Comparison of ENCODE assay signal across 24 mouse cellular contexts in genomic region chr3:40254376-40254775, GRCm38 (mm10).
A peak's percentile ranks its signal among the peaks of the same experiment; 100 is the strongest.
DNase-seq lines count a peak whose midpoint lies in the region; ATAC-seq lines count a peak whose summit lies in the region.
"Had no signal": no experiment of that assay in that cellular context is flagged by ENCODE, and none has a peak within 500 bp of the region (broad histone marks: within the 10 kb centered on the region; RNA-seq: fewer than 3 reads in every experiment).

No protein-coding gene starts in this region.

- no peaks in the 10 kb centered on the region for H3K9me3 ChIP-seq in hindbrain, embryonic 11.5 days (ENCODE audit: control insufficient read depth, low read length)
- H3K9me3 ChIP-seq in hindbrain, embryonic 14.5 days (ENCODE audit: control insufficient read depth, low read length) = no peaks in the 10 kb centered on the region
- H3K9me3 ChIP-seq in embryonic facial prominence, embryonic 13.5 days = no peaks in the 10 kb centered on the region
- H3K9me3 ChIP-seq: forebrain, embryonic 13.5 days; heart, embryonic 13.5 days; hindbrain, embryonic 15.5 days; liver, embryonic 12.5 days had no signal

- H3K4me1 ChIP-seq in hindbrain, embryonic 11.5 days (replicated peaks; ENCODE audit: control insufficient read depth, insufficient read depth, low read length) = no peaks in the 10 kb centered on the region
- H3K4me1 ChIP-seq in hindbrain, embryonic 14.5 days (replicated peaks; ENCODE audit: control insufficient read depth, insufficient read depth, low read length) = no peaks in the 10 kb centered on the region
- H3K4me1 ChIP-seq in embryonic facial prominence, embryonic 13.5 days = peaks cover 17% of the 10 kb centered on the region
- H3K4me1 ChIP-seq: forebrain, embryonic 13.5 days; hindbrain, embryonic 15.5 days; liver, embryonic 12.5 days had no signal

- no peak overlapping the region for H3K4me2 ChIP-seq in hindbrain, embryonic 11.5 days (replicated peaks; ENCODE audit: low read depth, low read length)
- H3K4me2 ChIP-seq in hindbrain, embryonic 14.5 days (replicated peaks) = no peak overlapping the region
- H3K4me2 ChIP-seq in embryonic facial prominence, embryonic 13.5 days = no peak overlapping the region
- H3K4me2 ChIP-seq: forebrain, embryonic 13.5 days; heart, embryonic 13.5 days; hindbrain, embryonic 15.5 days; liver, embryonic 12.5 days had no signal

- ATAC-seq in hindbrain, embryonic 11.5 days (ENCODE audit: low FRiP score) = no peak
- ATAC-seq in hindbrain, embryonic 14.5 days (ENCODE audit: low FRiP score) = no peak
- no peak for ATAC-seq in embryonic facial prominence, embryonic 13.5 days (ENCODE audit: insufficient number of reproducible peaks, insufficient read depth, low FRiP score, low TSS enrichment, low read depth)
- no peak for ATAC-seq in erythroblast, adult 5-6 weeks (replicated peaks; ENCODE audit: low FRiP score, poor library complexity, severe bottlenecking)
- ATAC-seq: forebrain, embryonic 13.5 days; liver, embryonic 12.5 days; Patski had no signal

- H3K27ac ChIP-seq in hindbrain, embryonic 11.5 days (ENCODE audit: low read depth, low read length) = no peak overlapping the region
- no peak overlapping the region for H3K27ac ChIP-seq in hindbrain, embryonic 14.5 days
- H3K27ac ChIP-seq in embryonic facial prominence, embryonic 13.5 days = peak overlapping the region; percentile 74
- H3K27ac ChIP-seq: forebrain, embryonic 13.5 days; heart, adult 2 months; heart, embryonic 13.5 days; hindbrain, embryonic 15.5 days; kidney, postnatal 0 days; liver, embryonic 12.5 days; stomach, postnatal 0 days had no signal

- peak; percentile 8 for DNase-seq in hindbrain, embryonic 11.5 days (ENCODE audit: low spot score)
- no peak for DNase-seq in hindbrain, embryonic 14.5 days (ENCODE audit: low spot score)
- peak; percentile 2 for DNase-seq in brain, adult 2 months (ENCODE audit: low read depth, low spot score)
- peak; percentile 19 for DNase-seq in embryo, embryonic 10.5 days (ENCODE audit: low spot score)
- no peak for DNase-seq in Muller cell, postnatal 12 days (ENCODE audit: inconsistent ontology term)
- DNase-seq in frontal cortex, adult 2 months (ENCODE audit: extremely low spot score in 1 of 2, low spot score in 1 of 2) = no peak
- DNase-seq: cerebellum, adult 18-20 months; cerebellum, postnatal 36 days; gastrocnemius, postnatal 14 days; heart, adult 2 months; heart, postnatal 14 days; kidney, adult 2 months; left cerebral cortex, postnatal 4 days; lung, adult 18-20 months; thymus, adult 2 months had no signal

- 62% methylated on average over 5 of the region's 5 CpGs for WGBS in hindbrain, embryonic 11.5 days
- 69% methylated on average over 5 of the region's 5 CpGs for WGBS in hindbrain, embryonic 14.5 days
- 18% methylated on average over 5 of the region's 5 CpGs for WGBS in embryonic facial prominence, embryonic 13.5 days

- no peak overlapping the region for H3K9ac ChIP-seq in hindbrain, embryonic 11.5 days (ENCODE audit: low read depth, low read length)
- no peak overlapping the region for H3K9ac ChIP-seq in hindbrain, embryonic 14.5 days
- no peak overlapping the region for H3K9ac ChIP-seq in embryonic facial prominence, embryonic 13.5 days
- H3K9ac ChIP-seq: forebrain, embryonic 13.5 days; heart, embryonic 13.5 days; hindbrain, embryonic 15.5 days; liver, embryonic 12.5 days had no signal

- no peaks in the 10 kb centered on the region for H3K36me3 ChIP-seq in hindbrain, embryonic 11.5 days (ENCODE audit: control insufficient read depth, insufficient read depth, low read length)
- no peaks in the 10 kb centered on the region for H3K36me3 ChIP-seq in hindbrain, embryonic 14.5 days (replicated peaks; ENCODE audit: control insufficient read depth, insufficient read depth)
- no peaks in the 10 kb centered on the region for H3K36me3 ChIP-seq in embryonic facial prominence, embryonic 13.5 days
- H3K36me3 ChIP-seq: heart, embryonic 13.5 days; hindbrain, embryonic 15.5 days; liver, embryonic 12.5 days had no signal

- H3K27me3 ChIP-seq in hindbrain, embryonic 11.5 days (ENCODE audit: control insufficient read depth, insufficient read depth, low read length) = no peaks in the 10 kb centered on the region
- no peaks in the 10 kb centered on the region for H3K27me3 ChIP-seq in hindbrain, embryonic 14.5 days (ENCODE audit: control insufficient read depth, insufficient read depth, low read length)
- no peaks in the 10 kb centered on the region for H3K27me3 ChIP-seq in embryonic facial prominence, embryonic 13.5 days
- H3K27me3 ChIP-seq: forebrain, embryonic 13.5 days; heart, embryonic 13.5 days; hindbrain, embryonic 15.5 days; liver, embryonic 12.5 days had no signal

- no peak overlapping the region for H3K4me3 ChIP-seq in hindbrain, embryonic 11.5 days (ENCODE audit: low read depth, low read length)
- no peak overlapping the region for H3K4me3 ChIP-seq in hindbrain, embryonic 14.5 days (replicated peaks; ENCODE audit: low read length)
- H3K4me3 ChIP-seq in embryonic facial prominence, embryonic 13.5 days = no peak overlapping the region
- H3K4me3 ChIP-seq: forebrain, embryonic 13.5 days; heart, adult 2 months; heart, embryonic 13.5 days; hindbrain, embryonic 15.5 days; liver, embryonic 12.5 days had no signal

Comparison
In these comparisons a context has a peak if more than half of its experiments do, and no peak if none do; other contexts are left out.
1. DNase-seq: peak in hindbrain, embryonic 11.5 days (single experiment), brain, adult 2 months (single experiment) and embryo, embryonic 10.5 days (single experiment); none in hindbrain, embryonic 14.5 days (single experiment), Muller cell, postnatal 12 days (single experiment) and frontal cortex, adult 2 months (0 of 2).